Mouse (Mus musculus): ENCODE measurements around the gene Nes.

GRCm38 (mm10) chr3:87958967-87959366 is 11.9 kb upstream of the Nes start:
- TF ChIP-seq POLR2A (IDR thresholded peaks at IDR 0.05; ENCODE audit: control insufficient read depth, low read depth, low read length) (no peak), CTCF (IDR thresholded peaks at IDR 0.05; ENCODE audit: control insufficient read depth, insufficient read depth, insufficient replicate concordance, low read depth, low read length) (no peak)

All from testis, adult 2 months (tissue).